Mouse (Mus musculus): ENCODE measurements around the gene Gm16434.
"Not testable (repeated sequence)": the region's sequence is repeated elsewhere in the genome, so short reads cannot be mapped to it uniquely, and the experiment has no call there.

Gene Gm16434

DNA sequence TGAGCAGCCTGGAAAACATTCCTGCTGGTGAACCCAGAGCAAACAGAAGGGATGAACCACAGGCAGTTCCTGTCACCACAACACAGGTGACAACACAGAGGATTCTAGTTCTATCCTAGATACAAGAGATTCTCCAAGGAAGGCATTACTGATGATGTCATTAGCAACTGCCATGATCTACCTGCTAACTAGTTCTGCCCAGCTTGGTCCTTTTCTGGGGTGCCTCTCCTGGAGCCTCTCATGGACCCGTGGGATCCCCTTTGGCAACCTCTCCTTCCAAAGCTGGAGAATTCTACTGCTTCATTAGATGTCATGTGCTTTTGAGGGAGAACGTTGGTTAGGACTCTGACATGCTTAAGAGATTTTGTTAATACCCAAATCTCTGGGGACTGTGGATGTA is at the start of gene Gm16434:
Gm16434 (minus strand) TSS at position 101 of the 400 bp plus-strand sequence.
- DNase-seq (ENCODE audit: low spot score) = not testable (repeated sequence)

DNA sequence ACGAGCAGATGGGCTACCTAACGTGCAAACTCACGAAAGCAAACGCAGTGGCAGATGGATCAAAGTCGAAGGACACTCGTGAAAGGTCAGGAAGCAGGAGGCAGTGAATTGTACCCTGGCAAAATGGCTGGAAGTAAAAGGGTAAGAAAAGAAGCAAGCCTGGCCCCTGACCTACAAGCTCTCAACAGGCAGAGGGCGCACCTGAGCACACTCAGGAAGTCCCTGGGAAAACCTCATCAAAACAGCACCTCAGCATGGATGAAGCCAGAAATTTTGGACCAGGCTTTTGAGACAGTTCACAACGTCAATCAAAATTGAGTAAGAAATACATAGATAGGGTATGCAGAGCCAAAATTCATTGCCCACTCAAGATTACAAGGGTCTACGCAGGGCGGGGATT is 49.2 kb upstream of the Gm16434 start:
- peak; percentile 3 for DNase-seq (ENCODE audit: low spot score)

DNA sequence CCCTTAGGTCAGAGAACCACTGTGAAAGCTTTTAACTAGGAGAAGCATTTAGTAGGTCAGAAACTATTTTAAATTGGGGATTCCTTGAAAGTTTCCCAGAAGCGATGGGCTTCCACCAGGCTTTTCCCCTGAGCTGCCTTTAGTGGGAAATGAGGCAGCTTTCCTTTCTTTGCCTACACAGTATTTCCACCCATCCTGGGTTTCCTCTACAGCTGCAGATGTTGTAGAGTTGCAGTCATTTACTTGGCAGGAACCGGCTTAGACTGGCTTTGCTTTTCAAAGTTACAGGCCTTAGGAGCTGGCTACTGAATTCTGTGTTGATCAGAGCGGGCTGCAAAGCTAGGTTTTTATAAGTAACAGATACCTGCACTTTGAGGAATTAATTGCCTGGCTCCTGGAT is 5.7 kb upstream of the Gm16434 start:
- not testable (repeated sequence) for DNase-seq (ENCODE audit: low spot score)

DNA sequence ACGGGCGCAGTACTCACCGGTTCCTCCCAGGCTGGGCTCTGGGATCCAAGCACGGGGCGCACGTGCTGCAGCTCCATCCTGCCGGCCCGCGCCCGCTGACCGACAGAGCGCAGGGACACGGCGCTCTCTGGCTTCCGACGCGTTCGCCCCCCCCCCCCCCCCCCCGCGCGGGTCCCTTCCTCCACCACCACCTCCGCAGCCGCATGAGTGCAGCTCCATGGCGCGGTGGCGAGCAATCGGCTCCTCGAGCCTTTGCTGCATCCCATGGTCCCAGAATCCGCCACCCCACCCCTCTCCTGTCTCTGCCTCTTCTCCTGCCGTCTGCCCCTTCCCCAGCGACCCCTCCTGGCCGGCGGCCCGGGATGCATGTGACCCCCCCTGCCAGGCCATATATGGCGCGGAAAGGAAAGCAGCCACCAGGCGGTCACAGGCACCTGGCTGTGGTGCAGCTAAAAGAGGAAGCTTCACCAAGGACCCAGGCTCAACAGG is 19.8 kb downstream of the Gm16434 start, which contains the start of gene Gm3512:
Gm3512 (minus strand) TSS at position 51 of the 489 bp plus-strand sequence.
- DNase-seq (ENCODE audit: low spot score) = peak; percentile 2
